In the genomic region with DNA sequence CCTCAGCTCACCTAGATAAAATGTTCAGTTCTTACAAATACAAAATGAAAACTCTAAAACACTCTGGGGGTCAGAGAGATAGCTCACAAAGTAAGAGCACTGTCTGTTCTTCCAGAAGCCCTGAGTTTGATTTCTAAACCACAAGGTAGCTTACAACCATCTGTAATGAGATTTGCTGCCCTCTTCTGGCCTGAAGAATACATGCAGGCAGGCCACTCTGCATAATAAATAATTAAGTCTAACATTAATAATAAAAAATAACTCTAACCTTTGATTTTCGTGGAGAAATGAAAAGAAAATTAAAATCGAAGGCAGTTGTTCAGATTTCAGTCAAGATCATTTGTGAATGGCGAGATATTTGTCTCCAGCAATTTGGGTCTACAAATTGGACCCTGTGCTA, we compare ENCODE assay signal across 18 mouse cellular contexts.
DNase-seq lines count a peak whose midpoint lies in the region; ATAC-seq and TF ChIP-seq lines count a peak whose summit lies in the region.
"Had no signal": no experiment of that assay in that cellular context is flagged by ENCODE, and none has a peak within 500 bp of the region (broad histone marks: within the 10 kb centered on the region; RNA-seq: fewer than 3 reads in every experiment).

No protein-coding gene starts in this region.

- no peak overlapping the region for H3K9ac ChIP-seq in kidney, postnatal 0 days (ENCODE audit: low read depth, low read length)
- H3K9ac ChIP-seq in kidney, embryonic 14.5 days (ENCODE audit: low read depth, low read length) = no peak overlapping the region
- no peak overlapping the region for H3K9ac ChIP-seq in midbrain, postnatal 0 days (replicated peaks; ENCODE audit: low read length, poor library complexity, severe bottlenecking)
- H3K9ac ChIP-seq in midbrain, embryonic 15.5 days = no peak overlapping the region
- no peak overlapping the region for H3K9ac ChIP-seq in MEL (ENCODE audit: control insufficient read depth, low read depth, low read length, poor library complexity, severe bottlenecking)
- H3K9ac ChIP-seq in neural tube, embryonic 15.5 days (replicated peaks) = no peak overlapping the region
- H3K9ac ChIP-seq: limb, embryonic 13.5 days had no signal

- 62% methylated on average over 3 of the region's 3 CpGs for WGBS in kidney, postnatal 0 days
- 62% methylated on average over 3 of the region's 3 CpGs for WGBS in kidney, embryonic 14.5 days
- 68% methylated on average over 3 of the region's 3 CpGs for WGBS in midbrain, postnatal 0 days
- 57% methylated on average over 3 of the region's 3 CpGs for WGBS in midbrain, embryonic 15.5 days
- WGBS in neural tube, embryonic 15.5 days = 64% methylated on average over 3 of the region's 3 CpGs

- no peak overlapping the region for H3K4me3 ChIP-seq in kidney, postnatal 0 days (replicated peaks; ENCODE audit: low read depth, low read length)
- H3K4me3 ChIP-seq in kidney, embryonic 14.5 days (ENCODE audit: low read length) = no peak overlapping the region
- H3K4me3 ChIP-seq in midbrain, postnatal 0 days (ENCODE audit: low read depth, low read length) = no peak overlapping the region
- H3K4me3 ChIP-seq in midbrain, embryonic 15.5 days = no peak overlapping the region
- H3K4me3 ChIP-seq in MEL (ENCODE audit: control insufficient read depth in 1 of 2, insufficient read depth in 1 of 2, low read depth in 2 of 2, low read length in 2 of 2) = no peak overlapping the region
- H3K4me3 ChIP-seq in neural tube, embryonic 15.5 days (replicated peaks) = no peak overlapping the region
- H3K4me3 ChIP-seq: limb, embryonic 13.5 days; myocyte had no signal

- TF ChIP-seq POLR2A in MEL (IDR thresholded peaks at IDR 0.05; ENCODE audit: control insufficient read depth in 1 of 2, insufficient read depth in 1 of 2, low read depth in 1 of 2, low read length in 2 of 2, poor library complexity in 1 of 2) = no peak

- no peaks in the 10 kb centered on the region for H3K79me2 ChIP-seq in MEL (ENCODE audit: control insufficient read depth, insufficient read depth, low read length, poor library complexity)

- TF ChIP-seq EP300 in MEL (IDR thresholded peaks at IDR 0.05; ENCODE audit: low read depth in 1 of 2, low read length in 2 of 2) = no peak

- no peaks in the 10 kb centered on the region for H3K9me3 ChIP-seq in kidney, postnatal 0 days (replicated peaks; ENCODE audit: low read length)
- no peaks in the 10 kb centered on the region for H3K9me3 ChIP-seq in kidney, embryonic 14.5 days (ENCODE audit: control insufficient read depth, low read length)
- no peaks in the 10 kb centered on the region for H3K9me3 ChIP-seq in midbrain, postnatal 0 days (ENCODE audit: low read length)
- H3K9me3 ChIP-seq in midbrain, embryonic 15.5 days = no peaks in the 10 kb centered on the region
- H3K9me3 ChIP-seq in MEL (replicated peaks; ENCODE audit: insufficient read depth, low read length) = no peaks in the 10 kb centered on the region
- H3K9me3 ChIP-seq in neural tube, embryonic 15.5 days (replicated peaks) = no peaks in the 10 kb centered on the region
- H3K9me3 ChIP-seq: limb, embryonic 13.5 days had no signal

- DNase-seq in kidney, postnatal 0 days (ENCODE audit: low spot score) = no peak
- DNase-seq in midbrain, postnatal 0 days (ENCODE audit: low spot score) = no peak
- DNase-seq in MEL (ENCODE audit: low read depth, low spot score) = peak; percentile 49
- DNase-seq: adrenal gland, postnatal 36 days; gastrocnemius, postnatal 10 days; heart, postnatal 36 days; kidney, adult 9 months; spleen, adult 18-20 months; thymus, postnatal 36 days had no signal

- no peaks in the 10 kb centered on the region for H3K4me1 ChIP-seq in kidney, postnatal 0 days (replicated peaks; ENCODE audit: insufficient read depth, low read length)
- no peaks in the 10 kb centered on the region for H3K4me1 ChIP-seq in kidney, embryonic 14.5 days (ENCODE audit: control insufficient read depth, insufficient read depth, low read length)
- H3K4me1 ChIP-seq in midbrain, postnatal 0 days (ENCODE audit: insufficient read depth, low read length) = no peaks in the 10 kb centered on the region
- no peaks in the 10 kb centered on the region for H3K4me1 ChIP-seq in midbrain, embryonic 15.5 days
- no peaks in the 10 kb centered on the region for H3K4me1 ChIP-seq in MEL (ENCODE audit: control insufficient read depth in 1 of 2, insufficient read depth in 2 of 2, low read length in 2 of 2)
- no peaks in the 10 kb centered on the region for H3K4me1 ChIP-seq in neural tube, embryonic 15.5 days
- H3K4me1 ChIP-seq: limb, embryonic 13.5 days had no signal

- peak; percentile 46 for TF ChIP-seq RAD21 in MEL (IDR thresholded peaks at IDR 0.05; ENCODE audit: low read depth, low read length)

- H3K36me3 ChIP-seq in kidney, postnatal 0 days (ENCODE audit: insufficient read depth, low read length) = no peaks in the 10 kb centered on the region
- H3K36me3 ChIP-seq in kidney, embryonic 14.5 days (ENCODE audit: control insufficient read depth, insufficient read depth, low read length) = no peaks in the 10 kb centered on the region
- no peaks in the 10 kb centered on the region for H3K36me3 ChIP-seq in midbrain, postnatal 0 days (ENCODE audit: insufficient read depth, low read length)
- no peaks in the 10 kb centered on the region for H3K36me3 ChIP-seq in midbrain, embryonic 15.5 days (replicated peaks)
- H3K36me3 ChIP-seq in MEL (ENCODE audit: control insufficient read depth in 1 of 2, insufficient read depth in 2 of 2, low read length in 2 of 2) = no peaks in the 10 kb centered on the region
- no peaks in the 10 kb centered on the region for H3K36me3 ChIP-seq in neural tube, embryonic 15.5 days
- H3K36me3 ChIP-seq: limb, embryonic 13.5 days had no signal

- no peaks in the 10 kb centered on the region for H3K27me3 ChIP-seq in kidney, postnatal 0 days (ENCODE audit: insufficient read depth, low read length)
- H3K27me3 ChIP-seq in kidney, embryonic 14.5 days (ENCODE audit: control insufficient read depth, insufficient read depth, low read length) = no peaks in the 10 kb centered on the region
- H3K27me3 ChIP-seq in midbrain, postnatal 0 days (ENCODE audit: insufficient read depth, low read length) = no peaks in the 10 kb centered on the region
- no peaks in the 10 kb centered on the region for H3K27me3 ChIP-seq in midbrain, embryonic 15.5 days (replicated peaks)
- H3K27me3 ChIP-seq in MEL (ENCODE audit: control insufficient read depth in 1 of 2, insufficient read depth in 2 of 2, low read length in 2 of 2) = no peaks in the 10 kb centered on the region
- no peaks in the 10 kb centered on the region for H3K27me3 ChIP-seq in neural tube, embryonic 15.5 days (replicated peaks)
- H3K27me3 ChIP-seq: limb, embryonic 13.5 days had no signal

- TF ChIP-seq CTCF in kidney, postnatal 0 days (IDR thresholded peaks at IDR 0.05; ENCODE audit: low read depth) = peak; percentile 55
- TF ChIP-seq CTCF in midbrain, postnatal 0 days (IDR thresholded peaks at IDR 0.05) = peak; percentile 54
- TF ChIP-seq CTCF in MEL (IDR thresholded peaks at IDR 0.05 in 2 of 3, conservative IDR thresholded peaks at IDR 0.05 in 1 of 3; ENCODE audit: control insufficient read depth in 1 of 3, insufficient read depth in 1 of 3, low read depth in 2 of 3, low read length in 3 of 3, poor library complexity in 1 of 3, severe bottlenecking in 1 of 3) = peak; percentile 39 to 61 (median 45); a peak in 5 of 6 replicates

- ATAC-seq in kidney, postnatal 0 days (replicated peaks; ENCODE audit: low FRiP score, low read depth) = no peak
- no peak for ATAC-seq in kidney, embryonic 14.5 days (ENCODE audit: low FRiP score, low TSS enrichment)
- no peak for ATAC-seq in midbrain, postnatal 0 days (ENCODE audit: low FRiP score)
- no peak for ATAC-seq in midbrain, embryonic 15.5 days (replicated peaks)
- peak; percentile 63 for ATAC-seq in megakaryocyte progenitor cell, adult 5-6 weeks (replicated peaks; ENCODE audit: poor library complexity)
- ATAC-seq in neural tube, embryonic 15.5 days (ENCODE audit: low FRiP score) = no peak
- no peak for ATAC-seq in erythroid progenitor cell, adult 5-6 weeks (replicated peaks; ENCODE audit: low FRiP score, poor library complexity, severe bottlenecking)
- ATAC-seq: forebrain, embryonic 14.5 days had no signal

- H3K4me2 ChIP-seq in kidney, postnatal 0 days (ENCODE audit: low read length) = no peak overlapping the region
- no peak overlapping the region for H3K4me2 ChIP-seq in kidney, embryonic 14.5 days (replicated peaks; ENCODE audit: low read depth, low read length)
- H3K4me2 ChIP-seq in midbrain, postnatal 0 days (ENCODE audit: low read depth, low read length, poor library complexity, severe bottlenecking) = no peak overlapping the region
- no peak overlapping the region for H3K4me2 ChIP-seq in midbrain, embryonic 15.5 days
- no peak overlapping the region for H3K4me2 ChIP-seq in neural tube, embryonic 15.5 days
- H3K4me2 ChIP-seq: heart, embryonic 11.5 days; limb, embryonic 13.5 days had no signal

- no peak overlapping the region for H3K27ac ChIP-seq in kidney, postnatal 0 days
- H3K27ac ChIP-seq in kidney, embryonic 14.5 days (ENCODE audit: low read depth, low read length) = no peak overlapping the region
- no peak overlapping the region for H3K27ac ChIP-seq in midbrain, postnatal 0 days (ENCODE audit: low read depth, low read length)
- no peak overlapping the region for H3K27ac ChIP-seq in midbrain, embryonic 15.5 days
- H3K27ac ChIP-seq in MEL (ENCODE audit: control insufficient read depth, low read depth, low read length) = no peak overlapping the region
- no peak overlapping the region for H3K27ac ChIP-seq in neural tube, embryonic 15.5 days (replicated peaks)
- H3K27ac ChIP-seq: limb, embryonic 13.5 days had no signal

TF ChIP-seq in MEL, 35 proteins besides CTCF, POLR2A, EP300 and RAD21:
- TF ChIP-seq ZMIZ1 (IDR thresholded peaks at IDR 0.05; ENCODE audit: low read depth, low read length) (no peak), ZC3H11A (IDR thresholded peaks at IDR 0.05; ENCODE audit: low read depth, low read length) (peak; percentile 33; the same call in 1 of the 2 replicates), ELF1 (IDR thresholded peaks at IDR 0.05; ENCODE audit: low read depth, low read length) (no peak), MYB (IDR thresholded peaks at IDR 0.05; ENCODE audit: low read depth, low read length) (no peak), SMC3 (IDR thresholded peaks at IDR 0.05; ENCODE audit: low read depth, low read length) (peak; percentile 64), USF1 (IDR thresholded peaks at IDR 0.05; ENCODE audit: low read depth, low read length) (no peak), GABPA (IDR thresholded peaks at IDR 0.05; ENCODE audit: low read depth, low read length) (no peak)
TF ChIP-seq in MEL: peak in this region for 2.
